Mouse (Mus musculus) c-Kit-positive CD71-positive TER-119-positive erythroid progenitor cells, embryonic 14.5 days (primary cell): ENCODE measurements around the gene Ccdc141.
"Not testable (repeated sequence)": the region's sequence is repeated elsewhere in the genome, so short reads cannot be mapped to it uniquely, and the experiment has no call there.

Source experiments
- DNase-seq: peaks from one replicate; pipeline ENCODE4 v3.0.0-alpha.2; 2013; ENCODE audit warnings: low spot score

Ccdc141 gene

DNA sequence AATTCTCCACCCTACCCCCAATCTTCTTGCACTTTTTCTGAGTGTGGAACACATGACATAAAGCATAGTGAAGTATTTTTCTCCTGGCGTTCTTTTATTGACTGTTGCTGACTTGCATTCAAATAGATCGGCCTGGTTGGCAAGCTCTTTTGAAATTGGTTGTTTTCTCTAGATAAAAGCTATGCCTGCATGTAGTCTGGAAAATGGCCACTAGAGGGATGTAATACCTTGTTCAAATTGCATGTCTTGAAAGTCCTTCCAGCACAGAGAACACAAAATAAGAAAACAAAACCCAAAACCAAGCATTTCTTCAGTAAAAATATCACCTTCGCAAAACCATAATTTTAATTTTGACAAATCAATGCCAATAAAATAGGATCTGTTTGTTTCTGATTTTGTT lies 108.6 kb downstream of the Ccdc141 start:
- peak; percentile 12 for DNase-seq

DNA sequence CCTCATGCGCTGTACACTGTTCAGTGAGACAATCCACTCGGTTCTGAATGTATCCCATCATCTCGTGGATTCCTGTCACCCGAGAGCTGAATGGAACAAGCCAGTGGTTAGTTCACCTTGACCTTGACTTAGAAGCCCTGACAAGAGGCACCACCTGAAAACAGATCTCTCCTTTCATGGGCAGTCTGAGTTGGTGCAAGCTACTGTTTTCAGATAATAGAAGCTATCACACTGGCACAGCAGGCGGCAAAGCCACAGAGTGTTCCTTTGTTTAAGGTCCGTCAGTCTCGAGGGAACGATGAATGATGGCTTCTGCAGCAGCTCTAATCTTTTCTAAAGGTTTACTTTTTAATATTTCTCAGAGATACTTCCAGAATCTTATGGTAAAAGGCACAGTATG lies 110.8 kb downstream of the Ccdc141 start:
- DNase-seq, result no peak

DNA sequence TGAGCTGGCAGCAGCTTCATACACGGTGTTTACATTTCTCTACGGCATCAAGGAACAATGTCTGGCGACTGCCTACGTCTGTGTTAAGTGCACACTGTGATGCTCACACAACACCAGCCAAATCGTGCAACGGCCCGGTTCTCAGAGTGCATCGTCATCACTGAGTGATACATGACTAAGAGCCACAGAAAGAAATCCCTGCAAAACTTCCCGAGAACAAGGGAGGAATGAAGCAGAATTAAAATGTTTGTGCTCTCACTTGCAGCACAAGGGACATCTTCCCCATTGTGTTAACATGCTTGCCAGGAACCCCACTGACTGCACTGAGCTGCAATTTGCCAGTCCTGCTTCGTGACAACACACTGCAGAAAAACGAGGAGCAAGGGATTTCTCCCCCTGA lies 114.1 kb downstream of the Ccdc141 start:
- no peak for DNase-seq

DNA sequence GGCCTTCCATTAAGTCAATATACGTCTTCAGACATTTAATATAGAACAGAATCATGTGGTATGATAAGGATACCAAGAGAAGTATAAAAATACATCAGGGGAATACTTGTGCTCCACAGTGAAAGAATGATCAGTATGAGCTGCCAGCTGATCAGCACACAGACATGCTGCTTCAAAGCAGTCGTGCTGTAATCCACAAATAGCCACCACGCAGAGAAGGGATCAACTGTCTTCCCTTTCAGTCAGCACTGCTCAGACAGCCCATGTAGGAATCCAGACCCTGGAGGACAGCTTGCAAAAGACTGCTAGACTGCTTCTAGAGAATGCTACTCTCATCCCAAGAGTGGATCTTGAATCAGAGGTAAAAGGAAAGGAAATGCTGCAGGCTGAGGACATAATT lies 127.5 kb downstream of the Ccdc141 start:
- DNase-seq, result no peak

DNA sequence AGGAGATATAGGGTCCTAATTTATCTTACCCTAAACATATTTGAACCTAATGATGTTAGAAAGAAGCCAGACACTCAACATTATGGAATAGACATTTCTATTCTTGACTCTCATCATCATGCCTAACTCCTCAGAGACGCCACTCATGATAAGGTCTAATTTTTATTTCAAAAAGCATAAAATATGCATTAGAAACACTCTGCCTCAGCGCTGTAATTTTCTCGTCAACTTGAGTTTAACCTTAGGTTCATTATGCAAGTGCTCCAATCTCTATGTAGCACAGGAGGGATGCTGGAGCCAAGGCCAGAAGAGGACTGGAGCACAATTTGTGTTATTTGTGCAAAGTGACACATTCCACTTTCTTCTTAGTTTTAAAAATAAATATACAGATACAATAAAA lies 130.8 kb downstream of the Ccdc141 start:
- no peak for DNase-seq

DNA sequence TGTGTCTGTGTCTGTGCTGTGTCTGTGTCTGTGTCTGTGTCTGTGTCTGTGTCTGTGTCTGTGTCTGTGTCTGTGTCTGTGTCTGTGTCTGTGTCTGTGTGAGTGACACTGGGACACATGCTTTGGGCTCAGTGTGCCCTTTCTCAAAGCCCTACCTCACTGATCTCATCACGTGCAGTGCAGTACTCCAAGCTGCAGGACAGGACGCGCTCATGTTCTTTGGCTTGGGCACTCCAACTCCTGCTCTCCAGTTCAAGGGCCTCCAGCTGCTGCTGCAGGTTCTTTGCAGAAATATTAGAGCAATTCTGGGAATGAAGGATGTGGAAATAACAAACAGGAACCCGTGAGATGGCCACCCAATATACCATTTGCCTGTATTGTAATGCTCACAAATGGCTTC lies 131.2 kb downstream of the Ccdc141 start:
- DNase-seq, result no peak

DNA sequence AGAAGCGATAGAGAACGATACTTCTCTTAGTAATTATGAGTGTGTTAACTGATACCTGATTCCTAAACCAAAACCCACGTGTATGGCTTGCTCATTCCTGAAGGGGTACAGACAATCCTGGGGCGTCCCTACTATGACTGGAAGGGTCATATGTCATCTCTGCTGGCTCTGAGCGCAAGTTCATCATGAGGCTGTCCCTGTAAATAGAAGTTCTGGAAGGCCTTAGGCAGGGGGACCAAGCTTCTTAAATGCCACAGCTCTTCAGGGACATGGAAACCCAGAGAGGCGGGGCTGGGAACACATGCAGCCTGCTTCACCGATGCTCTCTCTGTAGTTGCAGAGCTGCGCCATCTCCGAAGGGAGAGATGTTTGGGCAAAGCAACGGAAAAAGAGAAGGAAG lies 133.2 kb downstream of the Ccdc141 start:
- DNase-seq, result no peak

DNA sequence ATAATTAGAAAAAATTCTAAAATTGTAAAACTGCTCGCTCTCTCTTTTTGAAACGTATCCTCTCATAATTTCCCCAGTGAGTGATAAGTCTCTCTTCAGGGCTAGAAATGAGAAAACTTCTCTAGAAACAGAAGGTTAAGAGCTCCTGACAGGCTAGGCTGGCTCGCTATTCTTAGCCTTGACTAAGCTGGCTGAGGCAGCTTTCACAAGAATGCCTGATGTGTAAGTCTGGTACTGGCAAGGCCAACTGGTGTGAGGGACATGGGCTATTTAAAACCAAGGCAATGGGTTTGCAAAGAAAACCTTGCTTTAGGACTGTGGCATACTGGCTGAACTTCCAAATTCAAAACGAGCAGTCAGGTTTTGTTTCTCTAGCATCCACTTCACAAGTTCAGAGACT lies 136.3 kb downstream of the Ccdc141 start:
- DNase-seq, result no peak

DNA sequence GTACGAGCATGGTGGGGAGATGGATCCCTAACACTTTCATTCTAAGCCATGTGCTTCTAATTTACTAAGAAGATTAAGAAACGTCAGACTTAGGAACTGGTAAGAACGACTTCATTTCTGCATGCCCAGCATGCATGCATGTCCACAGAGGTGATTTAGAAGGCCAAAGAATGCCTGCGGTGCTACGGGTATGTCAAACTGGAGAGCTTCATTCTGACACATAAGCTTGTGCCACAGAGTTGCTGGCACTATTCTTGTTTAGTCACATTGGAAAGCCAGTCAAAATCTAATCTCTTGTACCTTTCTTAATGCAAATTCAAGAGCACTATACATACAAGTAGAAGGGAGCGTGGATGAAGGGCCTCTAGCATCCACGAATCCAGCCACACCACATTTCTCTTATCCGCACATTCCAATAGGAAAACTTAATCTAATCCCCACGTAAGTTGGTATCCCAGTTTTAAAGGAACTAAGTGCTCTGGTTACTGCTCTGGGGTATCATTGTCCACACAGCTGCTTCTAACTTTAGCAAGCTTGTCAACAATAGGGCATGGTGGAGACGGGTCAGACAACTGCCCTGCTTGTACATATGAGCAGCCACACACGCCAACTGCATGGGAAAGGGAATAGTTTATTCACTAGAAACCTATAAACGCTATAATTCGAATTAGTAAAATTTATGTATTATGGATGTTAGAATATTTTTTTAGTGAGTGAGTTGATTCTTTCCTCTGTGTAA lies 136.9 kb downstream of the Ccdc141 start:
- DNase-seq, result no peak

DNA sequence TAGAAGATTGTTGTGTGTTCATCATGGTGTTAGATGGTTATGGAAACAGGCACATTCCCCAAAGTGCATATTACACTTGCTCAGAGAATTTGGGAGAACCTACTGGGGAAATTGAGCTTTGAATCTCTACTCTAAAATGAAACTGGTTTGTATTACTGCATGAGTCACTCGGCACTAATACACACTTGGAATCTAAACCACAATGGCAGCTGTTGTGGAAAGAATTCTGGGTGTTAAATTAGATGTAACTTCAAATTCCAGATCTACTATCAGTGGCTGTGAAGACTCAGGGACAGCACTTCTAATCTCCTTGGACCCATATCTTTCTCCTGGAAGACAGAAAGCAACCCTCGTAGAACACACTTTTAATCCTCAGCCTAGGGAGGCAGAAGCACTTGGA lies 149.8 kb downstream of the Ccdc141 start:
- DNase-seq, result no peak

DNA sequence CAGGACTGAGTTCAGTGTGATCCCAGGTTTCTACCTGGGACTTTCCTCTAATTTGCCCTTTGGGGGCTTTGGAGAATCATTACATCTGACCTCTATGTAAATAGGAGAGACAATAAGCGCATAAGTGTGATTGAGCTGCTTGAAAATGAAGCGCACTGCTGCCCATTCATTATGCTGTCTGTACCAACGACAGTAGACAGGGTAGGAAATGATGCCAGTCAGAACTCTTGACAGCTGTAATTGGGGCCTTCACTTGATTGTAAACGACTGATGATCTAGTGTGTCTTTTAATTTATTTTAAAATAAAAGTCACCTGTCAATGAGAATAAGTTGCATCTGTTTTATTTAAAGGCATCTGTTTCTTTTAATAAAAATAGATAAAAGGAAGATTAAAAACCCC lies 152.7 kb downstream of the Ccdc141 start:
- DNase-seq, result no peak

DNA sequence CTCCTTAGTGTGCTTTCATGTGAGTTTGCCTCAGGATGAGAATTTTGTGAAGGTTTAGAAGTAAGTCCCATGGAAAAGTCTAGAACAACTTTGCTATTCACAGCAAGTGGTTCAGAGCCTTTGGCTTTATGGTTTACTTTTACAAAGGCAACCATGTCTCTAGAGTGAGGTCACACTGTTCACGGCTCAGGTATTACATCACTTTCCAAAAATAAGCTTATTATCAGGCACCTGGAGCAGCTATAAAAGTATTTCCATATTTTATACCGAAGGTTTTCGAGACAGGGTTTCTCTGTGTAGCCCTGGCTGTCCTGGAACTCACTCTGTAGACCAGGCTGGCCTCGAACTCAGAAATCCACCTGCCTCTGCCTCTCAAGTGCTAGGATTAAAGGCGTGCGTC lies 157.0 kb downstream of the Ccdc141 start:
- not testable (repeated sequence) for DNase-seq

DNA sequence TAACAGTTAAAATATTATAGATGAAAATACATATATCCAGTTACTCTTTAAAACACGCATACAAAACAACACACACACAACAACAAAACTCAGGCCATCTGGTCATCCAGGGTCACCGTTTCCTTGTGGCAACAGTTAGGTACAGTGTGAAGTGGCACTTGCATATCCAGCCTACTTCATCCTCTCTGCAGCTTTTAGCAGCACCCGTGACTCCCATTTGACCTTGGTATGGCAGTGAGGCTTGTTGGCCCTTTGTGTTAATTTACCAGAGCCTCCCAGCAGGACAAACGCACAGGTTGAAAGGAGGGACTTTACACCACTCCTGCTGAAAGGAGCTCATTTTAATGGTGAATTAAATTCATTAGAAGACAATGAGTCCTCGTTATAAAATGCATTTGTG lies 158.5 kb downstream of the Ccdc141 start:
- DNase-seq, result no peak

DNA sequence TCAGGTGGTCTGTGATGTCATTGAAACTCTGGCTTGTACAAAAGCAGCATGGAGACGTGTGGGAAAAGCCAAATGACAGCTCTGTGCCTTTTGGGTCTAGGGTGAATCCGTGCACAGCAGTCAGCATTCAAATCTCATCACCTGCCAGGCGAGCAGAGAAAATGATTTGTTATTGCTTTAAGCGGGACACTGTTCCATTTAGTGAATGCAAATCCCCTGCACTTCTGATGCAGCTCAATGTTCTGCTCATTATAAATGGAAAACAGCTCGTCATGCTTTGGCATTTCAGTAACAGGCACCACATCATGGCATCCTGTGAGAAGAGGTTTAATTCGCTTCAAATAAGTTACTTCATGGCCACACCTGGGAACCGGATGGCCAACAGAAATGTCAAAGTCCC lies 163.4 kb downstream of the Ccdc141 start:
- DNase-seq, result no peak

DNA sequence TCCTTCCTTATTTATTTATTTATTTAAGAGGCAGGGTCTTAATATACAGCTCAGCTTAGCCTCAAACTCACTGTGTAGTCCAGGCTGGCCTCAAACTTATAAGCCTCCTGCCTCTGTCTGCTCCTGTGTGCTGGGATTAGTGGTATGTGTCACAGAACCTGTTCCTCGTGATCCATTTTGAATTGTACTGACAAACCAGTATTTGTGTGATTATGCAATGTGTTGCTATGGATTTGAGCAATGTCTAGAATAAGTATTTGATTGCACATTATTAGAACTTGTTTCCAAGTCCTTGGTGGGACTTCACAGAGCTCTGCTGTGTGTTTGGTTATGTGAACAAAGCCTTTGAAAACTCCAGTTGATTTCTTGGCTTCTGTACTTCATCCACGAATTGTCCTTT lies 167.3 kb downstream of the Ccdc141 start:
- no peak for DNase-seq

DNA sequence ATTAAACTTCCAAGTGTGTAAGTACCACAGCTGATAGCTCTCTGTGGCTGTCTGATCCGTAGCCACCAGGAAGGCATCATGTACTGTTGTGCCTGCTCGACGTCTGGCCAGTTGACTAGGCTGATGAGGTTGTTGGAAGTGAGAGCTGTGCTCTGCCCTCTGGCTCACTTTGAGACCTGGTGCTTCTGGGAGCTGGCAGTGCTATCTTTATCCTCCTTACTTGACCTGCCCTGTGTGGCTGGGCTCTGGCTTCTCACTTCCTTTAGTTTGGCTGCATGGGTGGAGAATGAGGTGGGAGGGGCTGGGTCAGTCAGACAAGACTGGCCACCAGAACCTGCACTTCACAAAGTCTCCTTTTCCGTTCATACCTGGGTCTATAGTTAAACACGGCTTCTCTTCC lies 172.1 kb downstream of the Ccdc141 start:
- DNase-seq, result no peak

DNA sequence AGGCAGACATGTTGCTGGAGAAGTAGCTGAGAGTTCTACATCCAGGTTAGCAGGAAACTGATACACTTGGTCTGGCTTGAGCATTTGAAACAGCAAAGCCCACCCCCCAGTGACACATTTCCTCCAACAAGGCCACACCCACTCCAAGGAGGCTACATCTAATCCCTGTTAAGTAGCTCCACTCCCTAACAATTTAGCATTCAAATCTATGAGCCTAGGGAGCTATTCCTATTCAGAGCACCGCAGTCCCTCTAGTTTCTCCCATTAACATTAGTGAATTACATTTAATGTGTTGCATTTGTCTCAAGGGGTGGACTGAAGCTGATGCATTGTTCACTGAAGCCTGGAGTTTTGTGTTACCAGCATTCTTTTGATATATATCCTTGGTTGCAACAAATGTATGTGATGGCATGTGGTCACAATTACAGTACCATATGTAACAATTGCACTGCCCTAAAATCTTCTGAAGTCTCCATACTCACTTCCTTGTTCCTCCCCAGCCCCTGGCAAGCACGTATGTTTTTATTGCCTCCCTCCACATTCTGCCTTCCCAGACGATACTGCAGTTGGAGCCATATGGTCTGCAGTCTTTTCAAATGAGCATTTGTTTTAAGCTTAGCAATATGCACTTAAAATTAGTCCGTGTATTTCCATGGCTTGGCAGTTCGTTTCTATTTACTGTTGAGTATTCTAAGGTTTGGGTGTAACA lies 177.8 kb downstream of the Ccdc141 start:
- no peak for DNase-seq

DNA sequence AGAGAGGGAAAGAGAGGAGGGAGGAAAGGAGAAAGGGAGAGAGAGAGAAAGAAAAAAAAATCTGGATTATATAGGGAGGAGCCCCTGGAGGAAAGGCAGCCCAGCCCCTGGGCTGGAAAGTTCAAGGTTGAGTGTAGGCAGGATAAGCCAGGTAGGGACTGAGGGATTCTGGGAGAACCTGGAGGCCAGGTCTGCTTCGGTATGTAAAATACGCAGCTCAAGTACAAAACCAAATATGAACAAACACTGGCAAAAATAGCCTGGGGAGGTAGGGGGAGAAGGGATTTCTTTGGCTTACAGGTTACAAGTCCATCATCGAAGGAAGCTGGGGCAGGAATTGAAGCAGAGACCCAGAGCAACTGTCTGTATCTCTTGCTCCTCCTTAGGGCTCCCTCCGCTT lies 183.1 kb downstream of the Ccdc141 start:
- DNase-seq, result no peak

DNA sequence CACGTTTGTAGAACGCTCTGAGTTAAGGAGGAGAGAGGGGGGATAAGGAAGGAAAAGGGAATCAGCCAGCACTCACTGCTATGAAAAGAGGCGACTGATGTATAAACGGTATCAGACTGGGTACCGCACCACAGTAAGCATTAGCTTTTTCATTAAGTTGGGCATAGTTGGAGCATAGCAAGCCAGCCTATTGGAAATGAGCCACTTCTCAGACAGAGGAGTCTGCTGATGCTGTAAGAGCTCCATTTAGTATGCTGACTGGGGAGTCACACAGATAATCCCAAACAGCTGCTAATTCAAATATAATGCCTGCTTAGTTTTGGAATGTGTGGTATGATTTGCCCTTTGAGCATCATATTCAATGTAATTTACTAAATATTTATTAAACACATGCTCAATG lies 186.1 kb downstream of the Ccdc141 start:
- DNase-seq, result no peak

DNA sequence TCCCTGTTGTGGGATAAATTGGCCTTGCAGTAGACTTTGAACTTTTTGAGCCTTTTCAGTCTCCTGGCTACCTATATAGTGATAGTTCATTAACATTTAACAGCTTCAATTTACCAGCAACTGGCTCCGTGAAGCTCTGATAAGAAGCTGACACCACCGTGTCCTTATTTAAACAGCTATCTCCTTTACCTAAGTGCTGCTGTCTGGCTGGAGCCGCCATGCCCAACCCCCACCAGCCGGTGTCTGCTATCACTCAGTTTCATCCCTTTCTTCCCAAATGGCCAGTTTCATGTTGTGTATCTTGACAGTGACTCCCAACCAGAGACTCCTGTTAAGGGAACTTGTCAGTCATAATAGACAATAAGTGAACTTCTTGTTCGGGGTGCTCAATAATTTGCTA lies 186.8 kb downstream of the Ccdc141 start:
- DNase-seq, result no peak

DNA sequence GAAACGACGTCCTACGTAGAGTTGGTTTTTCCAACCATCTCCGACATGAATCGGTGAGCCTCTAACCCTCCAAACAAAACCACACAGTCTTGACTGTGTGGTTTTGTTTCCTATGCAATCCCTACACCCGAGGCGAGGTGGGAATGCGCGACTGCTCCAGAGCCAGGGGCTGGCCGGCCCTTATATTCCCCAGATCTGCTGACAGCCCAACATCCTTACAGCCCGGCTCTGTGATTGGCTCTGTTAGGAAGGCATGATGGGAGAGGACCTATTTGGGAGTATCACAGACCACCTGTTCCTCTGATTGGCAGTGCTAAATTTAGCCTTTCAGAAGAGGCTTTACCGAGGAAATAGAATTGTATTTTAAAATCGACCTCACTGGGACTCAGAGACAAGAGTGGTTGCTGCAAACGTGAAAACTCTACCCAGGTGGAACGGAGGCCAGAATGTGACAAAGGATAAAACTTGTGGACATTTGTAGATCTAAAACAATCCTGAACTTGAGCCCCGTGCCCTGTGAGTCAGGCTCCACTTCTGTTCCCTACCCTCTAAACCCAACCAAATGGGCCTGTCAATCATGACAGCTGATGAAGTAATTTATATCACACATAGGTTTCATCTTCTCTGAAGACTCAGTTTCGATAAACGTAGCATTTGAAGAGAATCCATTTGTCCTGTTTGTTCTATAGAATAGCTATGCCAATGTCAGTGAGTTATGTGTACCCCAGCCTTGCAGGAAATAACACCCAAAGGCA lies 187.9 kb downstream of the Ccdc141 start, which contains the start of gene Ttn:
Ttn (minus strand) TSS at position 157 of the 755 bp plus-strand sequence.
- no peak for DNase-seq

DNA sequence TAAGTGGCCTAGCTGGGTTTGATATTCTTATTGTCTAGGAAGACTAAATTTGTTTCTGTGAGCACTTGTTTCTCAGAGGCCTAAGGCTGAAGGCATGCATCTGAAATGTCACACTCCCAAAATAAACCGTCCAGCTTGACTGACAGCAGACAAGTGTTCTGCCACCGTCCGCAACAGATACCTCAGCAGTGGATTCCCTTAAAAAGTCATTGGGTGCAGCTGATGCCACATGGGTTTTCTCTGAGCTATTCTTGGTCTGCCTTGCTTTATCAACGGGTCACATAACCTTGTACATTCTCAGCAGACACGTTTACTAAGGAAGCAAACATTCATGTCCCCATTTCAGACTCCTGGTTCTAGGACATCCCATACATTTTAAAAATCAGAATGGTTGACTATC lies 188.7 kb downstream of the Ccdc141 start:
- no peak for DNase-seq

DNA sequence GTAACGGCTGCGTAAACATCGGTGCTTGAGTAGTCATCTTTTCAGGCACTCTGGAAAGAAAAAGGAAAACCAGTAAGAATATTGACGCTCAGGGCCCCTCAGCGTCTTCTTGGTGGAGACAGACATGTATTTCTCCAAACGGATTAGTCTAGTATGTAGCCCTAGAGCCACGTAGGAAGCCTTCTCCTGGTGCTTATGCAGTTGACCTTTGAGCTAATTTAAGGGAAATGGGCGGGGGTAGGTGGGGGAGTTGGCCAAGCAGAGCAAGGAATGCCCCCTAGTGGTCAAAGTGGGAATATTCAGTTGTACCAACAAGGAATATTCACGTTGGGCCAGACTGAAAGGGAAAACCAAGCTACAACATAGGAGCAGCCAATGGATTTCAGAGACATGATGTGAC lies 190.3 kb downstream of the Ccdc141 start:
- peak; percentile 15 for DNase-seq
